Mouse (Mus musculus): ENCODE results near the gene Ntng2. TPM values are rescaled to one million over a fixed set of nuclear protein-coding genes. Genes with fewer than 3 reads are reported as not detected.

Gene Ntng2
- total RNA-seq, 2 experiments from 2014 or later = 22.3 to 31.2 TPM

DNA sequence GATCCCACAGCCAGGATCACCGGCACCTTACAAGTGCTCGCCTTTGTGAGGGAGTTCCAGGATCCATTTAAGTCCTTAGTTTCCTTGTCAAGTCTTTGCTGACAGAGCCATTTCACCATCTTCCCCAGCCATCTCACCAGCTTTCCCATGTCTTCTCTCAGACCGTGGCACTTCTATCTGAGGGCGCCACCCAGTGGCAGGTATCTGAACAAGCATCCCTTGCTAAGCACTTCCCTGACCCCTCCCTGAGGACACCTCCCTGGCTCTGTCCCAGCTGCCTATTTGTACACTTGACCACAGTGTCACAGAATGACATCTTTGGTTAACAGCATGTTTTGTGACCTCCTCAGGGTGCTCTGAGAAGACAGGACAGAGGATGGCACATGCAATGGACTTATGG, 15.2 kb downstream of the Ntng2 start:
- peak; percentile 87 for DNase-seq (ENCODE audit: low spot score)

DNA sequence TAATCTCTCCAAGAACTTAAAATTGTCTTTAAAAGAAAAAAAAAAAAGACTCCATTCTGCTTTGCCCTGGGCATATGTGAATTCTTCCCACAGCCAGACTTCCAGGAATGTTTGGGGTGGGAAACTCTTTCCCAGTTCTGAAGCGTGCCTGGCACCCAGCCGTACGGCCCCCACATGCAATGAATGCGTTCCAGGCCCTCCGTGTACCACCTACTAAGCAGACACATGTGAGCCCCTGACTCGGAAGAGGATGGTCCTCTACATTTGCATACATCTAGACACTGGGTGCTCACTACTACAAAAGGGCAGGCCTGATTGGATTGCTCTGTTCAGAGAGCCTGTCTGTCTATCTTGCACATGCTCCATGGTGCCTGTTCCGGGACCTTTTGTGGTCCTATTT, 17.0 kb downstream of the Ntng2 start:
- DNase-seq (ENCODE audit: low spot score) = no peak

DNA sequence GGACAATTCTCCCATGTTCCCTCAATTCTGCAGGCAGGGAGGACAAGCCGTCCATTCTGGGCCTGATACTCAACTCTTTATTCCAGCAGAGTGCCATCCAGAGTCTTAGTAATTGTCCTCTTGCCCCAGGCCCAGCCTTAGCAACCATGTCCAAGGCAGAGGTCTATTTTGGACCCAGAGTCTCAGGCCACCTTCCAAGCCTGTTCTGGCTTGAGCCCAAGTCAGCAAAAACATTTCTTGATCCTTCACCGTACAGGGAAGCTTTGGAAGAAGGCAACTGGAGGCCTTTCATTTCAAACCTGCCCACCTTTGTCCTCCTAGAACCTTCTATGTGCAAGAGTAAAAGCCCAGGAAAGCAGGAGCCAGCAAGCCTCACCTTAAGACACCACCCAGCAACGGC, 17.8 kb downstream of the Ntng2 start:
- DNase-seq (ENCODE audit: low spot score) = peak; percentile 51

DNA sequence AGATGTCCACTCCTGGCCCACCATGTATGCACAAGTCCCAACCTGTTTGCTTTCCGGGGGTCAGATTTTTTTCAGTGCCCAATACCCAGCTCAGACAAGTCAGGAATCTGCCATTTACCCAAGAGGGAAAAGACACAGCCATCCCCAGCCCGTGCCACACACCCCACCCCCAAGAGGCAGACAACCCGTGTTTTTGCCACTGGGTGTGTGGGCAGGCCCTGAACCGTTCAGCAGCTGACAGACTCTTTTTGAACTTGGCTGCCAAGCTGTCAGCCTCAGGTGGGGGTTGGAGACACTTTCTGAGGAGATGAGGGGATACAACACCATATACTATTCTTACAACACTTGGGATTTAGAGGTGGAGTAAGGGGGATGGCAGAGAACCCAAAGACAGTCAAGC, 18.8 kb downstream of the Ntng2 start:
- no peak for DNase-seq (ENCODE audit: low spot score)

DNA sequence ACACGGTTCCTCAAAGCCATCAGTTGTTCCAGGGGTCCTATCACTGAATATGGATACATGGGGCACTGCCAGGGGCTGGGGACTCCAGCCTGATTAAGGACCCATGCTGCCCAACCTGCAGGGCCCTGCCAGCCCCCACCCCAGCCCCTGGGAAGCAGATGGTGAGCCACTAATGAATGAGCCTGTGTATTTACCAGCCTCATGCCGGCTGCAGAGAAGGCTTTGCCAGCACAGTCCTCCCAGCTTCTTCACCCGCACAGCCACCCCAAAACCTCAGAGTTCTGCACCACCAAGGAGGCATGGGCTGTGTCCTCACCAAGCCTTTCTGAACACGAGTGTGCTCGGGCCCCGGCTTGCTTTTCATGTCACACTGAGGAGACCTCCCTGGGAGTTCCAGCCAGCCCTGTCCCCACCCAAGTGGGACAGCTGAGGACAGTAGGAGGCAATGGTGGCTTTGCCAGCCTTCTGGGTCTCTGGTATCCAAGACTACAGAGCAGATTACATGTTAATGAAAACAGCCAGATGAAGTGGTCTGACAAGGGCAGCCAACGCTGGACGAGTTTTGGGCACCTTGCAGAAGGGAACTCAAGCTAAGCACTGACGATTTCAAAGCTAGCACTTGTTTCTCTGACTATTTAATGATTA, 22.5 kb downstream of the Ntng2 start:
- DNase-seq (ENCODE audit: low spot score) = no peak

DNA sequence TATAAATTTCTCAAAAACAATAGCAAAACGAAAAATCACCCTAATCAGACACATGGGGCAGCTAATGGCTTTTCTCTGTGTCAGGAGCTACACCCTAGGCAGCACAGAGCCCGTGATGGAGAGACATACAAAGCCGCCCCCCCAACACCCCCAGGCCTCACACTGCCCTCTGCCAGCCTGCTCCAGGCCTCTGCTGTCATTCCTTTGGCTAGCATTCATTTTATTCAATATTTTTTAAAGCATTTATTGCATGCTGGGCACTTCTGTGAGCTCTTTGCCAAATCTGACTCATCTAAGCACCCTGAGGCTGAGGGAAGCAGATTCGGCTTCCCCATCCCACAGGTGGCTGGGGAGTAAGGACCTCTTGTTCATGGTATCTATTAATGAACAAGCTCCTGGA, 26.1 kb downstream of the Ntng2 start:
- DNase-seq (ENCODE audit: low spot score) = no peak

DNA sequence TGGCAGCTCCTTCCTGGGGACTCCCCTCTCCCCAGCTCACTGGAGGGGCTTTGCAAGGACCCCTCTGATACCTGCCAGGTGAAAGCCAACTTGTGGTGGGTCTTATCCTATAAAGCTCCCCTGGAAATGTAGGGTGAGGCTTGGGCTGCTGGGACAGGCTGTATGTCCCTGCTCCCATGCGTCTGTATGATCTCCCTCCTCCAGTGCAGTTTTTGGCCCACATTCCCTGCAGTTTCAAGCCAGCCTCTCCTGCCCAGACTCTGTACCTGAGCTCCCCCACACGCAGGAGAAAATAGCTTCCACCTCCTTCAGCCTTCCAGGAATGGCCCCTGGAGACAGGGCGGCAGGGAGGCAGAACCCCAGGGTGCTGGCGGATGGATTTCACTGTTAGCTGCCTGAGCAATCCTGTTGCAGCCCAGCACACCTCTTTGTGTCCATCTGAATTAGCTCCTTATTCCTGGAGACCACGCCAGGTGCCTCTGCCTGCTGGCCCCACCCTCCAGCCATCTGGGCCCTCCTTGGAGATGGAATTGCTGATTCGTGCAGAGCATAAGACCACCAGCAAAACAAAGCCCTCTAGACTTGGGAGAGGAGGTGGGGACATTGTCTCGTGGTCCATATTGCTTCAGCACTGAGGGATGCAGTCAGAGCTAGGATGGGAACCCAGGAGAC, 29.1 kb downstream of the Ntng2 start:
- DNase-seq (ENCODE audit: low spot score) = no peak

DNA sequence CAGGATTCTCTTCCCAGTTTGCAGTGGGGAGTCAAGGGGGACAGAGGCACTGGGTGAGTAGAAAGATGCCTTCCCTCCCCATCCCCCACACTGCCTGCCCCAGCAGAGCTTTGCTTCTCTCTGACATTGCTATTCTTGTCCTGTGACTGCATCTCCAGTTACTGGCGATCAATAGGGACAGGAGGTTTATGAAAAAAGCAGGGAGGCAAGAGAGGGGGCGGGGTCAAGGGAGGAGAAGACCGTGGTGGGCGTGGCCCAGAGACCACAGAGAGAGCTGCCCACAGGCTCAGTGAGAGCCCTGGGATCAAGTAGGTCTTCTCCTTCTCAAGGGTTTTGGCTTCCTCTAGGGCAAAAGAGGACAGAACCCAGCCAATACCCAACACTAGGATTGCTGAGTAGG, 30.5 kb downstream of the Ntng2 start:
- peak; percentile 65 for DNase-seq (ENCODE audit: low spot score)

DNA sequence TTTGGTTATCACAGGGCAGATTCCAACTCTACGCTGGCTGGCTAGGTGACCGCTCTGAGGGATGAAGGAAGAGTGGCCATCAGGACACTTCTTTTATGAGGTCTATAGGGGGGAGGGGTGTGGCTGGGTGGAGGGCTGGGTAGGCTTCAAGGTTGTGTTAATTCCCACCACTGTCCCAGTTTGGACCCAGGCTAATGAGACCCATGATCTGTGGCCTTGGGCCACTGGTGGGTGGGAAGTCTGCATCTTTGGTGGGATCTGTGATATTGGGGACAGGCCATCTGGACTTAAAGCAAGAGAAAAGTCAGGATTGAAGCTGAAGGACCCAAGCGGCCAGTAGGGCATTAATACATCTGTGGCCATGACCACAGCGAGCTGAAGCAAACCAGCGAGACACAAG, 34.0 kb downstream of the Ntng2 start:
- no peak for DNase-seq (ENCODE audit: low spot score)

DNA sequence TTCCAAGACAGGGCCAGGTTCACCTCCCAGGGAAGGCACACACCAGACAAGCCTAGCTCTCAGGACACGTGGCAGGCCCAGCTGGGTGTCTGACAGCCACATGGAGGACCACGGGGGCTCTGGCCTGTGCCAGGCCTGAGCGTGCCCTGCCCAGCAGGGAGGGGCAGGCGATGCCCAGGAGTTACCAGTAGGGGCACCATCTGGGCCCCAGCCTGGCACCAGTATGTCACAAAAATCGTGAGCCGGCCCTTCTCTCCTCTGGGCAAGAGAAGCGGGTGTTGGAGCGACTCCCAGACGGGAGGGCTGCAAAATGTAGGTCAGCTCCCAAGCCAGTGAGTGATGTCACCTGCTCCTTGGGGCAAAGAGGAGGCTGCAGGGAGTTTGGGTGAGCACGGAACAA, 34.9 kb downstream of the Ntng2 start:
- peak; percentile 92 for DNase-seq (ENCODE audit: low spot score)

DNA sequence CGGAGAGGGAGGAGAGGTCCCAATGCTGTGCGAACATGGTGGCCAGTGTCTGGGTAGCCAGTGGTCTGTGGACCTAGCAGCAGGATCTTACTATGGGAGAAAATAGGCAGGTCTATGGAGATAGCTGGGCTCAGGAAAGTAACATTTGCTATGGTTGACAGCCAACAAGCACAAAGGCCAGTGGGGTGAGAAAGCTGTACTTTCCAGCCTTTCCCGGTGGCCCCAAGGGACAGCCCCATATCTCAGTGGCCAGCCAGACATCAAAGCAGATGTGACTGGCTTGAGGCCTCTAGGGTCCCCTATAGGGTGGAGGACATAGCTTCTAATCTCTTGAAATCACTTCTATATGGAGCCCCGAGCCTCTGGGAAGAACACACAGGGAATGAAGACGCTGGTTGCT, 35.8 kb downstream of the Ntng2 start:
- no peak for DNase-seq (ENCODE audit: low spot score)

DNA sequence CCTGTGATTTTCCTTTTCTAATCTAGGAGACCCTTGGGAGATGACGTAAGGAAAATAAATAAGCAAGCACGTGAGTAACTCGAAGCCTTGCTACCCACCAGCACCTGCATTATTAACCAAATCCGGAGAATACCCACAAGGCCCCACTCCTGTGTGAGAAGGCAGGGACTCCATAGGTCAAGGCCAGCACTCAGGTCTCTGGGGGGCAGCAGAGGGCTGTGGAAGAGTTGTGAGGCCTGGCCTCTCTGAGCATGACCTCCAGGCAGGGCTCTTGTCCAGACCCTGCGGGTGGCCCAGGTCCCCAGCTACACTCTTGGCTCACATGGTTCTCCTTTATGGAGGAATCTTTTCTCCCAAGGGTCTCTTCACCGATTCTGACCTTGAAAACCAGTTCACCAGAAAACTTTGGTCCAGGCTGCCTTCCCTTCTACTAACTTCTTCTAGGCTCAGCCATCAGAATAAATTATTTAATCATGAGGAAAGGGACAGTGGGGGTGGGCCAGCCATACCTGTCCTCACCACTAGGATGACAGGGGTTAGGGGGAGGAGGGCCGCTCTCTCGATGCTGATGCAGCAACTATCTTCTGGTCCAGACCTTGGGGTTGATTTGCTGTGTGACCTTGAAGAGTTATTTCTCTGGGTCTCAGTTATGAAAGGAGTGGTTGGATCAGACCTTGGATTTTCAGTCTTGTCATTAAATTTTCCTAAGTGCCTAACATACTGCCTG, 36.4 kb downstream of the Ntng2 start:
- DNase-seq (ENCODE audit: low spot score) = peak; percentile 91

DNA sequence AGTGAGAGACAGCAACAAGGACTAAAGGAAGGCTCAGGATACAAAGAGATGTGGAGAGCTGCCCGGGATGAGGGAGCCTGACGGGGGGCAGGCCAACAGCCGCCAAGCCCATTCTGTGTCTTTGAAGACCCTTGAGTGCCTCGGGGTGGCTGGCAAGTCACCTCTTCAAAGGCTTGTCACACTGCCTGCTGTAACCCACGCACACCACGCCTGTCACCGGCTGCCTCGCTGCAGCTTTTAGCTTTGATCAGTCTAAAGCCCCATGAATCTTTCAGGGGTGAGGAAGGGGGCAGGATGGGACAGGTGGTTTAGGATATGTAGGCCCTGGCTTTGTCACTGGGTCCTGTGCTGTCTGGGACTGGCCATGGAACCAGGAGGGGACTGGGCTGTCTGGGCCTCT, 46.6 kb downstream of the Ntng2 start:
- no peak for DNase-seq (ENCODE audit: low spot score)

DNA sequence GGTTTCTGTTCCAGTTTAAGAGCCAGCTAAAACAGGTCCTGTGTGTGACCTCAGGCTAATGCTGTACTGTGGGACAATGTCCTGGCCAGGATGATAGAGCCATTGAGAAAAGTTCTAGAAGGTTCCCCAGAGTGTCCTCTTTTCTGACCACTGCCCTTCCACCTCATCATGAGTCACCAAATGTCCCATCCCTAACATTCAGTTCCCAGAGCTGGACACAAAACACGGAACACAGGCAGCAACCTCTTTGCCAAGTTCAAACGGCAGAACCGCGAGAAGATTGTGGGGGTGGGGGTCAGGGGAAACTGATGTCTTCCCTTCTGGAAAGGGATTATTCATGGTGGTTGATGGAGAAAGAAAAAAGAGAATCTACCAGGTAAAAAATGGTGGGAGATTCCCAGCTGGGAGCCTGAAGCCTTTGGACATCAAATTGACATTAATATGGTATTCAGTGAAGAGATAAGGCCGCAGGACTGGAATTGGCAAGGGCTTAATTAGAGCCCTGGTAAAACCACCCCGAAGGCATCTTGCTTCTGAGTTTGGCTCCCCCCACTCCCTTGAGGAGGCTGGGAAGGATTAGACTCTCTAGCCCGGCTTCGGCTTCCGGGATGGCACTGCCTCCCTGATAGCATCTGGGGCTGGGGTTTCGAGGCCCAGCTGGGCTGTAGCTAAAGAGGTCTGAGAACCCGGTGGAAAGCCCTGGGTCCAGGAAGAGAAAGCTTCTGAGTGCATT, 51.4 kb downstream of the Ntng2 start:
- DNase-seq (ENCODE audit: low spot score) = no peak

DNA sequence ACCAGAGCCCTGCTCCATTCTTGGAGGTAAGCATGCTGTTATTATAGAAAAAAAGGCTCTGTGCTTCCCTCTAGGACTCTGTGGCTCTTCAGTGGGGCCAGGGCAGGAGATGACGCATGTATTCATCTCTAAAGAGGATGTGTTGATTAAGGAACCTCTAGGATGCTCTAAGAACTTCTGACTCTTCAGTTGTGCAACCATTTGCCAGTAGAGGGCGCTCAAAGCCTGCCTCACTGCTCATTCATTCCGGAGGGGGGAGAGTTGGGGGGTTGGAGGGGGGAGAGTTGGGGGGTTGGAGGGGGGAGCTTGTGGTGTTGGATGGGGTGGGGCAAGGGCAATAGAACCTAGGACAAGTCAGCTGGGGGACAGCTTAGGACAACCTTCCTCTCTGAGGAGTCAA, 52.9 kb downstream of the Ntng2 start:
- DNase-seq (ENCODE audit: low spot score) = peak; percentile 68

DNA sequence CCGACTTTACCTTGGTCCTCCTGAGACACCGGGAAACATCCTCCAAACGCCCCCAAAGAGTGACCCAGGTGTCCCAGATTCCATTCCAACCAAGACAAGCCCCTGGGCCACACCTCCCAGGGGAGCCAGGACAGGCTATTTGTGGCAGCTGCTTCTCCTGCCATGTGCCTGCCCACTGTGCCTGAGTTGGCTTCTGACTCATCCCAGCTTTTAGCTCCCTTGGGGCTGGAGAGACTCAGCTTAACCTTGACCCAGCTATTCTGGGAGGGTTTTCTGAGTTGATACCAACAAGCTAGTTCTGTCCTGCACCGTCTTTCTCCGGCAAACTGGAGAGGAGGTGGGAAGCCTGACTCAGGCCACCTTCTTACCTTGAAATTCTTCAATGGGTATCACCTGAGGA, 54.4 kb downstream of the Ntng2 start:
- peak; percentile 71 for DNase-seq (ENCODE audit: low spot score)

DNA sequence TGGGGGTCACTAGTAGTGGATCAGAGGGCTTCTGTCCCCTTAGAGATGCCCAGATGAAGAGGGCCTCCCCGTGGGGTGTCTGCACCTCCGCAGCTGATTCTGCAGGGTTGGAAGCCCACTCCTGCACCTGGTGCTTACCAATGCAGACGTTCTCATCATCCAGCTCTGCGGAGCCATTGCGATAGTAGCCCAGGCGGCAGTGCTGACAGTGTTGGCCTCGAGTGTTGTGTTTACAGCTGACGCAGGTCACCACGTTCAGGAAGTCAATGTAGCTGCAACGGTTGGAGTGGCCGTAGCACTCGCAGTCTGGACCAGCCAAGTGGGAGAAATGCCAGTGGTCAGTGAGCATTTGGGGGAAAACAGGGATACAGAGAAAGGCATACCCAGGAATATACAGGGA, 56.0 kb downstream of the Ntng2 start:
- no peak for DNase-seq (ENCODE audit: low spot score)

DNA sequence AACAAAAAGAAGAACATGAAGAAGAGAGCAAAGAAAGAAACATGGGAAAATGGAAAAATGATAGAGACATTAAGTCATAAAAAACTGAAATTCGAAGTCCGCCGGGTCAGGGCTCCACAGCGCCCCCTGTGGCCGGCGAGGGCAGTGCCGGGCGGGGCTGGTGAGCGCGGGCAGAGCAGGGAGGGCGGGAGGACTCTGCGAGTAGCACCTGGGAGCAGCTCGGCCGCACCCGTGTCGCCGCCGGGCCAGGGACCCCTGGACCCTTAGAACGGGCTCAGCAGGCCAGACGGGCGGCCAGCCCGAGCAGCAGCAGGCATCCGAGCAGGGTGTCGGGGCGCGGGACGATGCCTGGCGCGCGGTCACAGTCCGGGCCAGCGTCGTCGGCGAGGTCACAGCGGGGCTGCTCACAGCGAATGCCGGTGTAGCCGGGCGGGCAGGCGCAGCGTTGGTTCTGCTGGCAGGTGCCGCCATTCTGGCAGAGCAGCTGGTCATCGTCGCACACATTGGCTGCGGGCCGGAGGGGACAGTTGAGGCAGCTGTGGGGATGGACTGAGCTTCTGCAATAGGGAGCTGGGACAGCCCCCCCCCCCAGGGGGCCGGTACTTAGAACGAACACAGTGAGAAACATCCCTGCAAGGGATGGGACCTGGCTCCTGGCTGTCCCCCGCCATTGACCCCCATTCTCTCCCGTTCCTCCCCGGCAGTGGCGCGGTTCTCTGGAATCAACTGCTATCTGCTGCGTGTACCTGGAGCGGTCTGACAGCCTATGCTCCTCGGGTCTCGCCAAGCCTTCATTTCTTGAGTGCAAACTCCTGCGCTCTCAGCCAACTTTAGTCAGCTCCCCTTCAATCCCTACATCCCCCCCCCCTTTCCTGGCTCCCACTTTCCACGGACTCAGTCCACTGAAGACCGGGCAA, 58.0 kb downstream of the Ntng2 start:
- DNase-seq (ENCODE audit: low spot score) = peak; percentile 75

DNA sequence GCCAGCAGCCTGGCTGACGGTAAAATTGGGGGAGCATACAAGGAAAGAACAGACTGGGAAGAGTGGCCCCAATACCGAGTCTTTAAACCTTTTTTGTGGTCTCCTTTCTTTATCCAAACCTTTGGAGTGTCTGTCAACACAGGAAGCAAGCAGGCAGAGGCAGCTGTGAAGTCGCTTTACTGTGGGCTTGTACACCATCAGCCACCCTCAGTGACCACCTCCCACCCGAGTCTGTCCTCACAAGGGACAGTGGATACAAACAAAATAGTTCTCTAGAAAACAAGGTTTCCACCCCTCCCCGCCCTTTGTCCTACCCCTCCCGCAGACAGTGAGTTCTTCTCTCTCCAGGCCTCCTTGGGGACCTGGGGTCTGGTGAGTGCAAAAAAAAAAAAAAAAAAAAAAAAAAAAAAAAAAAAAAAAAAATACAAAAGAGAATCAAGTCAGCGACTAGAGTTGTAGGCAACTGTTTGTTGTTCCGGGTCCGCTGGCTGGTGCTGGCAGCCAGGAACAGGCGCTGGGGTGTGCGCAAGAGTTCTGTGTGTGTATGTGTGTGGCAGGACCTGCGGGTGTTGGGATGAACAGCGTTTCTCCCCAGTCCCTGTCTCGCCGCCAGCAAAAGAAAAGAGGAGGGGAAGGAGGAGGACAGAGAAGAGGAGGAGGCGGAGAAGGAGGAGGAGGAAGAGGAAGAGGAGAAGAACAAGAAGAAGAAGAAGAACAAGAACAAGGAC, 58.8 kb downstream of the Ntng2 start:
- no peak for DNase-seq (ENCODE audit: low spot score)

DNA sequence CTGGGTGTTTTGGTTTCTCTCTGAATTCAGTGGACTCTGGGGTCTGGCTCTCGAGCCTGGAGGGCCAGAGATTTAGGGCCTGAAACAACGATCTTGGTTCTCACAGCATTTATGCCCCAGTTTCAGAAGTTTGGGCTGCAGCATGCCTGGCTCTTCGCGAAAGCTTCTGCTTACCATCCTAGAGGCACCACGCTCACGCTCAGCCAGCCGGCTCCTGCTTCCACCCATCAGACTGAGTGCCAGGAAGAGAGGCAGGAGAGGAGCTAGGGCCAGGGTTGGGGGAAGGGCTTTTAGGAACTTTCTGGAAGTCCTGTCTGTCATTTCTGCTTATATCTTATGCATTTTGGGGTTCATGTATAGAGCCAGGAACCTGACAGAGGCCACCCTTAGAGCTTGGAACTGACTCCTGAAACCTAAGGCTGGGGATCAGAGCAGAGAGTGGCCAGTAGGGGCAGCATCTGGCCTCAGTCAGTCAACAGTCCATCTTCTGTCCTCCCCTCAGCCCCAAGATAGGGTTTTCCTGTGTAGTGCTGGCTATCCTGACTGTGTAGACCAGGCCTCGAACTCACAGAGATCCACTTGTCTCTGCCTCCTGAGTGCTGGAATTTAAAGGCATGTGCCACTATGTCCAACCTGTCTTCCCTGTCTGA, 60.1 kb downstream of the Ntng2 start:
- DNase-seq (ENCODE audit: low spot score) = no peak
